Mouse (Mus musculus) 3134 (cell line): ENCODE results near the gene Meis1.

Experiments
- DNase-seq: peaks from one replicate; pipeline ENCODE4 v3.0.0-alpha.2; 2011; ENCODE audit warnings: low spot score; ENCODE audit not compliant: insufficient read length; ENCODE audit errors: extremely low read depth

The Meis1 gene

DNA sequence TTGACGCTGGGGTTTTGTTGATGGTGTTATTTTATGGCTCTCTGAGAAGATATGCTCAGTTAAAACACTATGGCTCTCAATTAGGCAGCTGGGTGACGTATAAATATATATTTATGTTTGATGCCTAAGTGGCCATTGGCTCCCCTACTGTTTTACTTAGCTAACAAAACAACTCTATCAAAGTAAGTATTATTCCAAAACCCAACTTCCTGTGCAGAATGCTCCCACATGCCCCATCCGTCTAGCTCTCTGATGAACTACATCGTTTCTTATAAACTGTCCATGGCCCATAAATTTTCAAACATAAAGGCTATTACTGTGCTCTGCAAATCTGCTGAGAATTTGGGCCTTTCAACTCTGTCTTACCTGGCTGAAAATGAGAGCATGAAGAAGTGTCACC, 168.0 kb downstream of the Meis1 start:
- DNase-seq = no peak

DNA sequence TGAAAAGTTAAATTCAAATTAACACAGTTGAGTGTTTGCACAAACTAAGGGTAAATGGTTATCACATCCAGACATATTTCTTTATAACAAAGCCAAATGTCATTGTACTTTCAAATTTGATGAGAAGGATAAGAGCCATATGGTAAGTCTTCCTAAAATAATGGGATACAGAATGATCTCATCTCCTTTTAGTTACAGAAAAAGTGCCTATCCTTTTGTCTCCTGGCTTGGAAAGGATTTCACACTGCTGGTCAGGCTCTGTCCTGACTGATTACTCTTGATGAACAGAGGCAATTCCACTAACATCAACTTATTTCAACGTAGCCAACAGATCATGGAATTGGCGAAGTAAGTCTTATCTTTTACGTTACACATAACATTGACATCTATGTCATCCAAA, 171.1 kb downstream of the Meis1 start:
- DNase-seq = no peak

DNA sequence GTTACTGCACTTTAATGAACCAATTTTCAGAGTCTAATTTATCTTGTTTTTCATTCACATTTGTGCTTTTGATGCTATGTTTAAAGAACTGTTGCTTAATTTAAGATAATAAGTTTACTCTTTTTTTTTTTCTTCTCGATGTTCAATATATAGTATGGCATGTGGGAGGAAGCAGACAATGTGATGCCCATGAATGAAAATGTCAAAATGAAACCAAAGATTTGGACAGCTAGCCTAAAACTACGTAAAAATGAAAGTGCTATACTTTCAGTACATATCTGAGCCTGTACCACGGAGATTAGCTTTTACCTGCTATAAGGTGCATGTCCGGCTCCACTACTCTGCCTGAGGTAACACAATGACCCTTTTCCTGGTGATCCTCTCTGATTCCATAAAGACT, 172.3 kb downstream of the Meis1 start:
- DNase-seq = no peak

DNA sequence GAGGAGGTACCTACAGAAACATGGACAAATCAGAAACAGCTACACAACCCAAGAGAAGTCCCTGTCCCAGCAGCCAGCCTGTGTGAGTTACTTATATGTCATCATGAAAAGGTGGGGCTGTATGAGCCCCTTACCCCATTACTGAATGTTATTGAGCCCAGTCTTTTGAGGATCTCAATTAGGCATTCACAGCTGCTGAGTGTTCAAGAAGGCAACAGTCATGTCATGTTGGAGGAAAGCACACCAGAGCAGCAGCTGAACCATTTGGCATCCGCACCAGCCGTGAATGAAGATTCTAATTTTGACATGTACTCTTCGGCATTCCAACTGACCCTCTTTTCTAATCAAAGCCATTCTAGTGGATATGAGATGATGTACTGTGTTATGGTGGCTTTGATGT, 172.9 kb downstream of the Meis1 start:
- DNase-seq = no peak

DNA sequence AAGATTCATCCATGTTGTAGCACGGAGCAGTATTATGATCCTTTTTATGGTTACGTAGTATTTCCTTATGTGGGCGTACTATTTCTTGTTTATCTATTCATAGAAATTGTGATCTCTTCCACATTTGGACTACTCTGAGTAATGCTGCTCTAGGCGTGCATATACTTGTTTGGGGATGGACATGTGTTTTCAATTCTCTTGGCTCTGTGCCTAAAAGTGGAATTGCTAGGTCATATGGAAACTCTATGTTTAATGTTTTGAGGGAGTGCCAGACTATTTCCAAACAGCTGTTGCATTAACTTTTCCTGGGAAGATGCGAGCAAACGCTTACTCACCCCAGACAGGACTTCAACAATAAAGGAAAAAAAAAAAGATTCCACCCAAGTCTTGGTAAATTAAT, 173.3 kb downstream of the Meis1 start:
- DNase-seq = no peak

DNA sequence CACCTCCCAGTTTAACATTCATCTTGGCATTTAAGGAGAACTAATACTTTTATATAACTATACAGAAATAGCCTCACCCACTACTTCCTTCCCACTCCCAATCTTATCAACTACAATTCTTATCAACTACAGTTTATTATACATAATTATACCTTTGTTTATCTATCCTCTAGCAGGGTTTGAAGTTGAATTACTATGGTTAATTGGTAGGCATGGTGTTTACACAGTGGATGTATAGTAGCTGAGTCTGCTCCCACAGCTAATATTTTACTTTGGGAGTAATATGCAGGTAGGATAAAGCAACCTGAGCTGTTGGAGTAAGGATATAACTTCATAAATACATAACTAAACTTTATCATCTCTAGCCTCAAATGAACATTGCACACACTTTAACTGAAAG, 188.7 kb downstream of the Meis1 start:
- no peak for DNase-seq
